Mouse (Mus musculus) MEL (cell line): Measurements from ENCODE around the gene Stmnd1. TPM values are rescaled to one million over a fixed set of nuclear protein-coding genes. Genes with fewer than 3 reads are reported as not detected.
A peak's percentile ranks its signal among the peaks of the same experiment; 100 is the strongest.

Experiments used
- DNase-seq: peaks from one replicate; pipeline ENCODE4 v3.0.0; 2011; ENCODE audit warnings: low read depth, low spot score
- H3K27ac ChIP-seq: 2 replicates; pipeline ENCODE4 v1.5.1; 2012; ENCODE audit warnings: low read depth, mild to moderate bottlenecking, control low read depth, low read length, moderate library complexity; ENCODE audit not compliant: control insufficient read depth
- H3K27me3 ChIP-seq, 2 experiments: fragments of 150-350 bp in 1 of 2; sonication (generic) in 1 of 2; 2 replicates each; pipeline ENCODE4 v1.6.1; 2012; ENCODE audit warnings: low read length in 2 of 2, mild to moderate bottlenecking in 2 of 2, improper control_type of control experiment in 1 of 2, moderate library complexity in 1 of 2; ENCODE audit not compliant: insufficient read depth in 2 of 2, control insufficient read depth in 1 of 2
- H3K36me3 ChIP-seq, 2 experiments: 2 replicates each; pipeline ENCODE4 v1.6.1; 2012 to 2014; ENCODE audit warnings: low read length in 2 of 2, improper control_type of control experiment in 1 of 2, inconsistent platforms in 1 of 2, mild to moderate bottlenecking in 1 of 2; ENCODE audit not compliant: insufficient read depth in 2 of 2, control insufficient read depth in 1 of 2
- H3K4me1 ChIP-seq, 2 experiments: fragments of 150-350 bp in 1 of 2; sonication (generic) in 1 of 2; 2 replicates each; pipeline ENCODE4 v1.6.1; 2012; ENCODE audit warnings: low read length in 2 of 2, improper control_type of control experiment in 1 of 2, mild to moderate bottlenecking in 1 of 2; ENCODE audit not compliant: insufficient read depth in 2 of 2, control insufficient read depth in 1 of 2
- H3K4me3 ChIP-seq, 2 experiments: fragments of 150-350 bp in 1 of 2; sonication (generic) in 1 of 2; 2 replicates each; pipeline ENCODE4 v1.5.1; 2012; ENCODE audit warnings: low read depth in 2 of 2, low read length in 2 of 2, mild to moderate bottlenecking in 2 of 2, moderate library complexity in 2 of 2, control low read depth in 1 of 2, improper control_type of control experiment in 1 of 2; ENCODE audit not compliant: control insufficient read depth in 1 of 2, insufficient read depth in 1 of 2
- H3K79me2 ChIP-seq: 2 replicates; pipeline ENCODE4 v1.6.1; 2012; ENCODE audit warnings: mild to moderate bottlenecking, low read length, moderate library complexity; ENCODE audit not compliant: control insufficient read depth, poor library complexity, insufficient read depth
- H3K9ac ChIP-seq: 2 replicates; pipeline ENCODE4 v1.6.1; 2012; ENCODE audit warnings: low read depth, mild to moderate bottlenecking, control low read depth, low read length, moderate library complexity; ENCODE audit not compliant: control insufficient read depth, poor library complexity, severe bottlenecking
- H3K9me3 ChIP-seq: fragments of 150-350 bp; sonication (generic); replicated peaks from 2 replicates; pipeline ENCODE4 v1.6.1; 2012; ENCODE audit warnings: mild to moderate bottlenecking, low read length, improper control_type of control experiment, moderate library complexity; ENCODE audit not compliant: insufficient read depth
- BHLHE40 ChIP-seq: IDR thresholded peaks from 2 replicates; pipeline ENCODE4 v1.6.1; 2012; ENCODE audit warnings: low read depth, mild to moderate bottlenecking, inconsistent platforms, low read length, improper control_type of control experiment, borderline replicate concordance
- CHD1 ChIP-seq: IDR thresholded peaks from 2 replicates; pipeline ENCODE4 v1.6.1; 2012; ENCODE audit warnings: low read depth, mild to moderate bottlenecking, inconsistent platforms, low read length, improper control_type of control experiment
- CTCF ChIP-seq, 3 experiments: IDR thresholded peaks in 2 of 3; conservative IDR thresholded peaks in 1 of 3; 2 replicates each; pipeline ENCODE4 v1.5.1; 2011 to 2012; ENCODE audit warnings: low read length in 3 of 3, low read depth in 2 of 3, mild to moderate bottlenecking in 2 of 3, improper control_type of control experiment in 1 of 3, inconsistent platforms in 1 of 3, mixed read lengths in 1 of 3, moderate library complexity in 1 of 3; ENCODE audit not compliant: control insufficient read depth in 1 of 3, insufficient read depth in 1 of 3, poor library complexity in 1 of 3, severe bottlenecking in 1 of 3
- E2F4 ChIP-seq: IDR thresholded peaks from 2 replicates; pipeline ENCODE4 v1.6.1; 2011; ENCODE audit warnings: low read depth, low read length, improper control_type of control experiment, borderline replicate concordance
- ELF1 ChIP-seq: IDR thresholded peaks from 2 replicates; pipeline ENCODE4 v1.6.1; 2014; ENCODE audit warnings: low read depth, mild to moderate bottlenecking, inconsistent platforms, low read length, improper control_type of control experiment, moderate library complexity
- EP300 ChIP-seq, 2 experiments: IDR thresholded peaks; 2 replicates each; pipeline ENCODE4 v1.6.1; 2011; ENCODE audit warnings: improper control_type of control experiment in 2 of 2, low read length in 2 of 2, low read depth in 1 of 2, mild to moderate bottlenecking in 1 of 2
- ETS1 ChIP-seq: IDR thresholded peaks from 2 replicates; pipeline ENCODE4 v1.6.1; 2012; ENCODE audit warnings: low read depth, mild to moderate bottlenecking, inconsistent platforms, low read length, improper control_type of control experiment, moderate library complexity
- GABPA ChIP-seq: IDR thresholded peaks from 2 replicates; pipeline ENCODE4 v1.6.1; 2012; ENCODE audit warnings: low read depth, mild to moderate bottlenecking, inconsistent platforms, low read length, improper control_type of control experiment, moderate library complexity
- GATA1 ChIP-seq: IDR thresholded peaks from 2 replicates; pipeline ENCODE4 v1.6.1; 2011; ENCODE audit warnings: low read depth, low read length, improper control_type of control experiment
- HCFC1 ChIP-seq: IDR thresholded peaks from 2 replicates; pipeline ENCODE4 v1.6.1; 2012; ENCODE audit warnings: low read depth, mild to moderate bottlenecking, inconsistent platforms, low read length, improper control_type of control experiment, moderate library complexity
- JUND ChIP-seq: IDR thresholded peaks from 2 replicates; pipeline ENCODE4 v1.6.1; 2011; ENCODE audit warnings: low read depth, mild to moderate bottlenecking, improper control_type of control experiment, low read length
- MAFK ChIP-seq: IDR thresholded peaks from 2 replicates; pipeline ENCODE4 v1.6.1; 2011; ENCODE audit warnings: low read depth, mild to moderate bottlenecking, low read length, improper control_type of control experiment, borderline replicate concordance
- MAX ChIP-seq: IDR thresholded peaks from 2 replicates; pipeline ENCODE4 v1.6.1; 2011; ENCODE audit warnings: low read length, improper control_type of control experiment
- MAZ ChIP-seq: IDR thresholded peaks from 2 replicates; pipeline ENCODE4 v1.6.1; 2012; ENCODE audit warnings: low read depth, mild to moderate bottlenecking, inconsistent platforms, low read length, improper control_type of control experiment
- MEF2A ChIP-seq: IDR thresholded peaks from 2 replicates; pipeline ENCODE4 v1.6.1; 2014; ENCODE audit warnings: low read depth, mild to moderate bottlenecking, inconsistent platforms, low read length, improper control_type of control experiment; ENCODE audit not compliant: poor library complexity, insufficient replicate concordance, severe bottlenecking; ENCODE audit errors: extremely low read depth
- MXI1 ChIP-seq: IDR thresholded peaks from 2 replicates; pipeline ENCODE4 v1.6.1; 2011; ENCODE audit warnings: mild to moderate bottlenecking, low read depth, low read length, improper control_type of control experiment
- MYC ChIP-seq: IDR thresholded peaks from 2 replicates; pipeline ENCODE4 v1.6.1; 2011; ENCODE audit warnings: low read depth, mild to moderate bottlenecking, low read length, improper control_type of control experiment, moderate library complexity
- NELFE ChIP-seq: IDR thresholded peaks from 2 replicates; pipeline ENCODE4 v1.6.1; 2011; ENCODE audit warnings: low read depth, low read length, improper control_type of control experiment
- NRF1 ChIP-seq: IDR thresholded peaks from 2 replicates; pipeline ENCODE4 v1.6.1; 2014; ENCODE audit warnings: low read depth, mild to moderate bottlenecking, inconsistent platforms, low read length, improper control_type of control experiment, moderate library complexity; ENCODE audit not compliant: poor library complexity, insufficient read depth, severe bottlenecking
- POLR2A ChIP-seq, 2 experiments: IDR thresholded peaks; 2 replicates each; pipeline ENCODE4 v1.6.1; 2011 to 2012; ENCODE audit warnings: low read length in 2 of 2, mild to moderate bottlenecking in 2 of 2, control low read depth in 1 of 2, improper control_type of control experiment in 1 of 2, low read depth in 1 of 2, moderate library complexity in 1 of 2; ENCODE audit not compliant: control insufficient read depth in 1 of 2, insufficient read depth in 1 of 2, poor library complexity in 1 of 2
- POLR2AphosphoS5 ChIP-seq: IDR thresholded peaks from 2 replicates; pipeline ENCODE4 v1.6.1; 2012; ENCODE audit warnings: low read depth, borderline replicate concordance, mild to moderate bottlenecking, inconsistent platforms, low read length, moderate library complexity, mixed read lengths
- RCOR1 ChIP-seq: IDR thresholded peaks from 2 replicates; pipeline ENCODE4 v1.6.1; 2012; ENCODE audit warnings: low read depth, mild to moderate bottlenecking, inconsistent platforms, low read length, improper control_type of control experiment
- SIN3A ChIP-seq: IDR thresholded peaks from 2 replicates; pipeline ENCODE4 v1.6.1; 2012; ENCODE audit warnings: low read length, improper control_type of control experiment, inconsistent platforms
- SMC3 ChIP-seq: IDR thresholded peaks from 2 replicates; pipeline ENCODE4 v1.6.1; 2011; ENCODE audit warnings: low read depth, low read length, improper control_type of control experiment
- TAL1 ChIP-seq: IDR thresholded peaks from 2 replicates; pipeline ENCODE4 v1.6.1; 2012; ENCODE audit warnings: mild to moderate bottlenecking, inconsistent platforms, low read length, moderate library complexity, mixed read lengths
- TBP ChIP-seq: IDR thresholded peaks from 2 replicates; pipeline ENCODE4 v1.8.0; 2011; ENCODE audit warnings: low read depth, low read length, improper control_type of control experiment
- TCF12 ChIP-seq: IDR thresholded peaks from 2 replicates; pipeline ENCODE4 v1.6.1; 2014; ENCODE audit warnings: low read depth, mild to moderate bottlenecking, inconsistent platforms, low read length, improper control_type of control experiment, moderate library complexity
- UBTF ChIP-seq: IDR thresholded peaks from 2 replicates; pipeline ENCODE4 v1.6.1; 2012; ENCODE audit warnings: low read depth, mild to moderate bottlenecking, inconsistent platforms, low read length, improper control_type of control experiment, moderate library complexity, borderline replicate concordance; ENCODE audit not compliant: insufficient read depth
- ZC3H11A ChIP-seq: IDR thresholded peaks from 2 replicates; pipeline ENCODE4 v1.6.1; 2012; ENCODE audit warnings: low read depth, mild to moderate bottlenecking, inconsistent platforms, low read length, improper control_type of control experiment
- ZKSCAN1 ChIP-seq: IDR thresholded peaks from 2 replicates; pipeline ENCODE4 v1.6.1; 2012; ENCODE audit warnings: low read depth, mild to moderate bottlenecking, inconsistent platforms, low read length, improper control_type of control experiment, moderate library complexity
- ZMIZ1 ChIP-seq: IDR thresholded peaks from 2 replicates; pipeline ENCODE4 v1.6.1; 2012; ENCODE audit warnings: low read depth, mild to moderate bottlenecking, inconsistent platforms, low read length, improper control_type of control experiment, moderate library complexity
- ZNF384 ChIP-seq: IDR thresholded peaks from 2 replicates; pipeline ENCODE4 v1.6.1; 2012; ENCODE audit warnings: low read depth, mild to moderate bottlenecking, inconsistent platforms, low read length, improper control_type of control experiment
- polyA plus RNA-seq, 2 experiments: library from polyadenylated mRNA; stranded (reverse) in 1 of 2; unstranded in 1 of 2; fragments of >175 nt in 1 of 2; fragments of >200 nt in 1 of 2; gene quantifications; 2 replicates each; pipeline versions ENCODE4 v1.2.1 to v1.2.4; 2012; ENCODE audit warnings: low replicate concordance in 2 of 2, low read depth in 1 of 2; ENCODE audit not compliant: insufficient read length in 2 of 2, insufficient read depth in 1 of 2, missing spikeins in 1 of 2
- total RNA-seq: library from RNA; depleted of rRNA; stranded (reverse); fragments of 300-350 nt; gene quantifications from 2 replicates; pipeline ENCODE4 v1.2.3, GENCODE M21; 2012

Gene Stmnd1
- total and polyA plus RNA-seq, 3 experiments = not detected

DNA sequence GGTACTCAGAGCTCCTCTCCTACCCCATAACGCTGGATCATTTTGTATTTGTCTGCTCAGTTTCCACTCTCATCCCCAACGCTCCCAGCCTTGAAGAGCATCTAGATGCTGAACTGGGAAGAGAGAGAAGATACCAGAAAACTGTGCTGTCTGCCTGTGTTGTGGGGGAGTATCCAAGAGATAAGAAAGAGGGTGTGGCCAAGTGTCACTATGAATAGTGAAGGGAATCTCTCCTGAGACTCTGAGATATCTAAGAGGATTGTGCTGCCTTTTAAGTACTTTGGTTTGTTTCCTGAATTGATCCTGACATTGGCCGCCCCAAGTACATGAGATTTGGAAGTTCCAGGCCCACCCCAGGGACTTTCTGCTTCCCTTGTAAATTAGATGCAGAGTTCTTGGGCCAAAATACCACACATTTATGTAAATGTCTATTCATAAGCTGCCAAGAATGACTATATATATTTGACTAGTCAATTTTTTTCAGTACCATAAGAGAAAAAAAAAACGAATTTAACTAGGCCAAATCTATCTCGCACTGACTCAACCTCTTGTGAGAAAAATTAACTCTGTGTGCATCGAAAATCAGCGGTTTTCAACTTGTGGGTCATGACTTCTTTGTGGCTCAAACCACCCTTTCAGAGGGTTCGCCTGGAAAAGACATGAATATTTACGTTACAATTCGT is 73.5 kb downstream of the Stmnd1 start:
- Histone ChIP-seq H3K36me3 (peaks cover 0 to 12% of the 10 kb centered on the region in 2 experiments; a peak in 2 of 4 replicates), H3K79me2 (no peaks in the 10 kb centered on the region), H3K27ac (no peak overlapping the region), H3K4me3 (no peak overlapping the region), H3K9me3 (no peaks in the 10 kb centered on the region), H3K9ac (no peak overlapping the region), H3K27me3 (no peaks in the 10 kb centered on the region), H3K4me1 (peaks cover 0 to 18% of the 10 kb centered on the region in 2 experiments; a peak in 3 of 4 replicates)
- TF ChIP-seq GATA1 (peak; percentile 81), ZKSCAN1 (no peak), MAX (no peak), UBTF (no peak), CHD1 (no peak), TBP (0 out of 2 replicates have a peak, but pooled peaks have one; percentile 34), POLR2AphosphoS5 (no peak), SMC3 (no peak), RCOR1 (peak; percentile 74), GABPA (no peak), JUND (no peak), MYC (no peak), TCF12 (peak; percentile 29; the same call in 1 of the 2 replicates), ZNF384 (no peak), POLR2A (IDR thresholded peaks at IDR 0.05; ENCODE audit: control insufficient read depth in 1 of 2, insufficient read depth in 1 of 2, low read depth in 1 of 2, low read length in 2 of 2, poor library complexity in 1 of 2) (no peak), EP300 (IDR thresholded peaks at IDR 0.05; ENCODE audit: low read depth in 1 of 2, low read length in 2 of 2) (peak; percentile 25 to 41; a peak in 2 of 4 replicates), ELF1 (no peak)
- DNase-seq = peak; percentile 75

GRCm38 (mm10) chr13:46349664-46350063 is 76.1 kb downstream of the Stmnd1 start:
- DNase-seq = no peak
- Histone ChIP-seq H3K4me3 (no peak overlapping the region), H3K79me2 (no peaks in the 10 kb centered on the region)
- no peak for TF ChIP-seq NRF1
- TF ChIP-seq MEF2A = no peak
- TF ChIP-seq NELFE = no peak
- no peak for TF ChIP-seq TAL1
- TF ChIP-seq MAX = no peak
- TF ChIP-seq HCFC1 = no peak
- no peak for TF ChIP-seq BHLHE40
- no peak for TF ChIP-seq MXI1
- no peak for TF ChIP-seq ZMIZ1
- TF ChIP-seq ETS1 = no peak
- TF ChIP-seq MAFK = no peak
- no peak for TF ChIP-seq ELF1
- no peak for TF ChIP-seq TBP
- no peak for TF ChIP-seq SIN3A
- no peak for TF ChIP-seq E2F4
- no peak for TF ChIP-seq MAZ
- TF ChIP-seq CTCF (IDR thresholded peaks at IDR 0.05 in 2 of 3, conservative IDR thresholded peaks at IDR 0.05 in 1 of 3; ENCODE audit: control insufficient read depth in 1 of 3, insufficient read depth in 1 of 3, low read depth in 2 of 3, low read length in 3 of 3, poor library complexity in 1 of 3, severe bottlenecking in 1 of 3) = no peak
- TF ChIP-seq ZC3H11A = no peak

More at GRCm38 (mm10) chr13:46349664-46350063, 76.1 kb downstream of the Stmnd1 start:
- Histone ChIP-seq H3K9ac (no peak overlapping the region), H3K4me1 (peaks cover 6 to 26% of the 10 kb centered on the region in 2 experiments; a peak in 3 of 4 replicates), H3K27me3 (no peaks in the 10 kb centered on the region), H3K9me3 (no peaks in the 10 kb centered on the region), H3K27ac (no peak overlapping the region), H3K36me3 (peaks cover 0 to 18% of the 10 kb centered on the region in 2 experiments; a peak in 2 of 4 replicates)
